Mouse (Mus musculus) forebrain, embryonic 13.5 days (tissue): ENCODE data around the gene Kdm2a. TPM values are rescaled to one million over a fixed set of nuclear protein-coding genes. Genes with fewer than 3 reads are reported as not detected.

Experiments used
- ATAC-seq: fragments of 200-750 bp; cut with Nextera tagmentation; 2 replicates; pipeline ENCODE4 v1.8.0; 2017
- H3K27ac ChIP-seq: fragments of 300-500 bp; sonication (generic); 2 replicates; pipeline ENCODE4 v1.5.1; 2015; ENCODE audit warnings: inconsistent platforms, mild to moderate bottlenecking, moderate library complexity
- H3K27me3 ChIP-seq: fragments of 300-500 bp; sonication (generic); 2 replicates; pipeline ENCODE4 v1.6.1; 2015; ENCODE audit warnings: mild to moderate bottlenecking, inconsistent platforms
- H3K36me3 ChIP-seq: fragments of 300-500 bp; sonication (generic); 2 replicates; pipeline ENCODE4 v1.6.1; 2015; ENCODE audit warnings: mild to moderate bottlenecking, inconsistent platforms; ENCODE audit not compliant: poor library complexity, severe bottlenecking
- H3K4me1 ChIP-seq: fragments of 300-500 bp; sonication (generic); 2 replicates; pipeline ENCODE4 v1.6.1; 2015; ENCODE audit warnings: inconsistent platforms
- H3K4me2 ChIP-seq: fragments of 300-500 bp; sonication (generic); 2 replicates; pipeline ENCODE4 v1.6.1; 2015; ENCODE audit warnings: inconsistent platforms, mild to moderate bottlenecking, moderate library complexity
- H3K4me3 ChIP-seq: fragments of 300-500 bp; sonication (generic); 2 replicates; pipeline ENCODE4 v1.5.1; 2015; ENCODE audit warnings: mild to moderate bottlenecking, inconsistent platforms
- H3K9ac ChIP-seq: fragments of 300-500 bp; sonication (generic); 2 replicates; pipeline ENCODE4 v1.6.1; 2015; ENCODE audit warnings: mild to moderate bottlenecking, inconsistent platforms
- H3K9me3 ChIP-seq: fragments of 300-500 bp; sonication (generic); replicated peaks from 2 replicates; pipeline ENCODE4 v1.6.1; 2016; ENCODE audit warnings: inconsistent platforms
- WGBS: fragments of 180-500 bp; shearing (Covaris S2); methylation state at CpG from one replicate; pipeline ENCODE4 v1.1.7; 2015; 5-methylcytosine and 5-hydroxymethylcytosine counted together
- polyA plus RNA-seq: library from polyadenylated mRNA; unstranded; fragments of >200 nt; fragmentation: Nextera tagmentation; extraction: Ambion mirVana; gene quantifications from 2 replicates; pipeline ENCODE4 v1.2.1, GENCODE M21; 2015

The Kdm2a gene
- polyA plus RNA-seq, 1 experiment from 2014 or later, result 38.8 TPM

DNA sequence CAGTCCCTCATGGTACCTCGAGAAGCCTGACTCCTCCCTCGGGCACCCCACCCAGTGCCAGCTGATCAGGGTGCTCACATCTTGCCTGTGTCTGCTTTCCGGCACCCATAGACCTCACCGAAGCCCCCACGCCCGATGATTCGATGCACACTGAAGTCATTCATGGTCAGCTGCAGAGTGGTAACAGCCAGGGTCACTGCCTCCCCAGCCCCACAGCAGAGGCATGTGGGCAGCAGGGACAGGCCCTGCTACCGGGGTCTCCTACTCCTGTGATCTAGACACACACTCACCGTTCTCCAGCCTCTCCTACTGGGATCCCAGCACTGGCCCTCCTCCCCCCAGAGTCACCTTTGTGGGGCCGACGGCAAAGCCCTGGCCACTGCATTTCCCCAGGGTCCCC, 106.9 kb downstream of the Kdm2a start:
- no peak overlapping the region for H3K9ac ChIP-seq
- H3K4me3 ChIP-seq, result no peak overlapping the region
- no peaks in the 10 kb centered on the region for H3K4me1 ChIP-seq
- no peaks in the 10 kb centered on the region for H3K9me3 ChIP-seq
- no peaks in the 10 kb centered on the region for H3K27me3 ChIP-seq
- no peak for ATAC-seq
- peaks cover 94% of the 10 kb centered on the region for H3K36me3 ChIP-seq
- no peak overlapping the region for H3K4me2 ChIP-seq
- H3K27ac ChIP-seq, result no peak overlapping the region
- 93% methylated on average over 11 of the region's 11 CpGs for WGBS

DNA sequence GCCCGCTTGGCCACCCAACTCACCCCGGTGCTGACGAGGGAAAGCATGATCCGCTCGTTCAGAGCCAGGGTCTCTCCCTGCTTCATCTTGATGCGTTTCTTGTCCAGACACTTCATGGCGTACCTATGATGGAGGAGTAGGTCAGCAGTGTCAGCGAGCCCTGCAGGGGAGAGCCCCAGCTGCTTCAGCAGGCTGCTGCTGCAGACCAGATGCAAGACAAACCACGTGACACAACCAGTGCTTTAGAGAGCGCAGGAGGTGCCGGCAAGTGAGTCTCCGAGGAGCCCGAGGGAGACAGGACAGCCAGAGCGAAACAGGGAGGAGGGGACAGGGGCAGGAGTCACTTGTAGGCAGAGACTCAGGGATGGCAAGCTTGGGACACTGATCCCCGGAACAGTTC, 107.3 kb downstream of the Kdm2a start:
- 78% methylated on average over 15 of the region's 15 CpGs for WGBS
- Histone ChIP-seq H3K27me3 (no peaks in the 10 kb centered on the region), H3K4me1 (no peaks in the 10 kb centered on the region), H3K36me3 (peaks cover 96% of the 10 kb centered on the region), H3K4me2 (no peak overlapping the region), H3K27ac (no peak overlapping the region), H3K9ac (no peak overlapping the region), H3K9me3 (no peaks in the 10 kb centered on the region), H3K4me3 (no peak overlapping the region)
- ATAC-seq, result no peak

DNA sequence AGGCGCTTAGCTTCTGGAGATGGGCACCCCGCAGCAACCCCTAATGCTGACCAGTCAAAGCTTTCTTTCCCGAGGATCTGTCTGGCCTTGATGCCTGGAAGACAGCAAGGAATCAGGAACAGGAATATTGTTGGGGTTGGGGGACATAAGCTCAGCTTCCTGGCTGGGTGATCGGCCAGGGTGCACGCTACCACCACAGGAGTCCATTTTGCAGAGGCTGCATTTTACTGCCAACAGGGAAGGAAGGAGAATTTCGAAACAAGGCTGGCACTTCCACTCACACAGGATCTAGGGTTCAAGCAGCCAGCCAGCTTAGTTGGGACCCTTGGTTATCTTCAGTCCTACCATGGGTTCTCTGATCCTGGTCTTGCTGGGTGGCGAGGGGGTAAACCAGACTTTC, 114.4 kb downstream of the Kdm2a start:
- peaks cover 22% of the 10 kb centered on the region for H3K4me1 ChIP-seq
- 50% methylated on average over 7 of the region's 7 CpGs for WGBS
- H3K4me2 ChIP-seq, result peak overlapping the region; percentile 80
- H3K36me3 ChIP-seq, result peaks cover 47% of the 10 kb centered on the region
- H3K9ac ChIP-seq, result no peak overlapping the region
- peak overlapping the region; percentile 57 for H3K4me3 ChIP-seq
- H3K27ac ChIP-seq, result no peak overlapping the region; the same call in 1 of the 2 replicates
- H3K9me3 ChIP-seq, result no peaks in the 10 kb centered on the region
- no peaks in the 10 kb centered on the region for H3K27me3 ChIP-seq
- ATAC-seq, result no peak

DNA sequence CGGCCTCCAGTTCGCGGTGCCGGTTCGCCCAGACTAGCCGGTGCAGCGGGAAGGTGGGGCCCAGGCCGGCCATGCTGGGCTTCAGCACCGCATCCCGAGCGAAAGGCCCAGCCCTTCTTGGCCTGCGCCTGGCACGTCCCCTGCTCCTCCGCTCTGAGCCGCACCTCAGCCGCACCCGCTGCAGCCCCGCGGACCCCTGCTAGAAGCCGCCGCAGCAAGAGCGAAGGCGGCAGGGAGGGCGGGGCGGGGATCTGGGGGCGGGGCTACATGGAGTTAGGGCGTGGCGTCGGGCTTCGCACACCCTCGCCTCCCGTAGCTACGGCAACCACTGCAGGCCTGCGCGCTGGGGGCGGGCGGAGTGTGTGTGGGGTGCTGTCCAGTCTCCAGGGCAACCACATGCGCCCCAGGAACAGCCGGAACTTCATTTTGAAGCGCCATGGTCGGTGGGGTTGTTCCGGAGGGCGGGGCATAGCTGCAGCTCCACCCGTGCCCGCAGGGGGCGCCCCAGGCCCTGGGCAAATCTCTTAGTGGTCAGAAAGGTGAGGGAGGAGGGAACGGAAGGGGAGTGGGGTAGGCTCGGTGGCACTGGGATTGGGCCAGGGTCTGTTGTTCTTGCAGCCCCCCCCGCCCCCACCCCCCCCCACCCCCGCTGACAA, 115.1 kb downstream of the Kdm2a start, which contains the start of gene Ankrd13d:
Ankrd13d (minus strand) TSS at position 240 of the 656 bp plus-strand sequence.
- Histone ChIP-seq H3K36me3 (peaks cover 40% of the 10 kb centered on the region), H3K27me3 (no peaks in the 10 kb centered on the region), H3K9ac (peak within 1 kb of the TSS; percentile 78), H3K4me2 (peak within 1 kb of the TSS; percentile 80), H3K9me3 (no peaks in the 10 kb centered on the region), H3K27ac (no peak within 1 kb of the TSS; the same call in 1 of the 2 replicates), H3K4me1 (peaks cover 22% of the 10 kb centered on the region), H3K4me3 (peak within 1 kb of the TSS; percentile 57)
- under 1% methylated on average over 50 of the region's 50 CpGs for WGBS
- peak; percentile 93 for ATAC-seq

DNA sequence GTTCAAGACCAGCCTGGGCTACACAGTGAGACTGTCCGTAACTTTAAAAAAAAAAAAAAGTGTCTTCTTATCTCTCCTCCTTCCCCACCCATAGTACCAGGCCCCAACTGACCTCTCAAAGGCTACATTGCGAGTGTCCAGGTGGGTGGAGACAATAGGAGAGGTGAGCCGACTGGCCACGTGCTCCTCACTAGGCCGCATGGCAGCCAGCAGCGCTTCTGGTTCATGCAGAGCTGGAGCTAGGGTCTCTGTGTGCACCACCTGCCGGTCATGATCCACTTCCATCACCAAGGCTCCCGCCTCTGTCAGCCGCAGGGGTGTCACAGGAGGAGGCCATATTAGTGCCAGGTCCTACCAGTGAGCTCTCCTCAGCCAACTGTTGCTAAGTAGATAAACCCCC, 117.7 kb downstream of the Kdm2a start:
- ATAC-seq, result no peak
- WGBS, result 94% methylated on average over 9 of the region's 9 CpGs
- H3K9me3 ChIP-seq, result no peaks in the 10 kb centered on the region; the same call in 1 of the 2 replicates
- H3K27me3 ChIP-seq, result no peaks in the 10 kb centered on the region
- no peak overlapping the region for H3K27ac ChIP-seq
- no peak overlapping the region for H3K9ac ChIP-seq
- H3K4me3 ChIP-seq, result no peak overlapping the region
- peaks cover 14% of the 10 kb centered on the region for H3K36me3 ChIP-seq
- no peak overlapping the region for H3K4me2 ChIP-seq
- peaks cover 22% of the 10 kb centered on the region for H3K4me1 ChIP-seq

DNA sequence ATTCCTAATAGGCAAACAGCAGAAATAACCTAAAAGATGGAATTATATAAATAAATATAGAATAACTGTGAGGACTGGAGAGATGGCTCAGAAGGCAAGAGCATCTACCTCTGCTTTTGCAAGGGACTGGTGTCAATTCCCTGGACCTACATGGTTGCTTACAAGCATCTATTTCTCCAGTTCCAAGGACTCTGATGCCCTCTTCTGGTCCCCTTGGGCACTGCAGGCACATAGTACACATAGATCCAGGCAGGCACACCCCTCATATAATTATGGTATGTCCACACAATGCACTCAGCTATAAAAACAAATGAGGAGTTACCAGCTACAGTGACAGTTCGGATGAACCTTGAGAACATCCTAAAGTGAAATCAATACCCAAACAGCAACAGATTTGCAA, 118.6 kb downstream of the Kdm2a start:
- Histone ChIP-seq H3K4me1 (peaks cover 22% of the 10 kb centered on the region), H3K4me2 (no peak overlapping the region), H3K9me3 (no peaks in the 10 kb centered on the region; the same call in 1 of the 2 replicates), H3K9ac (no peak overlapping the region), H3K36me3 (peaks cover 12% of the 10 kb centered on the region), H3K4me3 (no peak overlapping the region), H3K27me3 (no peaks in the 10 kb centered on the region), H3K27ac (no peak overlapping the region)
- no peak for ATAC-seq
- WGBS, result 95% methylated on average over 1 of the region's 1 CpGs

DNA sequence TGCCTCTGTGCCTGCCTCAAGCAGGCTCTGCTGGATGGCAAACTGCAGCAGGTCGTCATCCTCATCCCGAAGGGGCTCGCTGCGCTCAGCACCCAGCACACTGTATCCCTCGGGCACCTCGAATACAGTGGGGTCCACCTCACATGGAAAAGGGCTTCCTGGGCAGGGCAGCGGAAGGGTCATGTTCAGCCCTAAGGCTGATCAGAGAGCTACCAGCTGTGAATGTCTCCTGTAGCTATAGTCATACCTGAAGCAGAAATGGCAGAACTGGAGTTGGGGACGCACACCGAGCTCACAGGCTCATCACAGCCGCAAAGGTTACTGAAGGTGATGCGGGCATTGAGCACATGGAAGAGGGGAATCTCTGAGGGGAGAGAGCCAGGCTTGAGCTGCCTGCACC, 127.1 kb downstream of the Kdm2a start:
- Histone ChIP-seq H3K27ac (no peak overlapping the region), H3K4me2 (no peak overlapping the region), H3K9me3 (no peaks in the 10 kb centered on the region; the same call in 1 of the 2 replicates), H3K4me3 (no peak overlapping the region), H3K9ac (no peak overlapping the region), H3K27me3 (peaks cover 38% of the 10 kb centered on the region), H3K4me1 (peaks cover 6% of the 10 kb centered on the region; the same call in 1 of the 2 replicates), H3K36me3 (0 out of 2 replicates have a peak, but pooled peaks cover 11% of the 10 kb centered on the region)
- no peak for ATAC-seq
- 93% methylated on average over 11 of the region's 11 CpGs for WGBS

DNA sequence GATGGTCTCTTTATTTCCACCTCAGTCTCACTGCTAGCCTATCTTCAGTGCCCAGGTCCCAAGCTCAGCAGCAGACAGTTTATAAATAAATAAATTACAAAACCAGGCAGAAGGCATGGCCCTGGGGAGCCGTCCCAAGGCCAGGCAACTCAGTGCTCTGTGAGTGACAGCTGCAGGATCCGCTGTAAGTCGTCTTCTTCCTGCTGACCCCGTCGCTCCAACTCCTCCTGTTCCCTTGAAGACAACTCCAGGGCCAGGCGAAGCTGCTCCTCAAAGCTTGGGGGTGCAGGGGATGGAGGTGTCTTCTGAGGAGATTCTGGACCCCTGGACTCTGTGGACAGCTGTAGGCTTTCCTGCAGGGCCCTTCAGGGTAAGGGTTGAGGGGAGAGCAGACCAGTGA, 127.9 kb downstream of the Kdm2a start:
- Histone ChIP-seq H3K36me3 (0 out of 2 replicates have a peak, but pooled peaks cover 11% of the 10 kb centered on the region), H3K27me3 (peaks cover 38% of the 10 kb centered on the region), H3K9ac (no peak overlapping the region), H3K9me3 (no peaks in the 10 kb centered on the region), H3K27ac (no peak overlapping the region), H3K4me1 (peaks cover 6% of the 10 kb centered on the region; the same call in 1 of the 2 replicates), H3K4me3 (no peak overlapping the region), H3K4me2 (no peak overlapping the region)
- 79% methylated on average over 6 of the region's 6 CpGs for WGBS
- no peak for ATAC-seq

DNA sequence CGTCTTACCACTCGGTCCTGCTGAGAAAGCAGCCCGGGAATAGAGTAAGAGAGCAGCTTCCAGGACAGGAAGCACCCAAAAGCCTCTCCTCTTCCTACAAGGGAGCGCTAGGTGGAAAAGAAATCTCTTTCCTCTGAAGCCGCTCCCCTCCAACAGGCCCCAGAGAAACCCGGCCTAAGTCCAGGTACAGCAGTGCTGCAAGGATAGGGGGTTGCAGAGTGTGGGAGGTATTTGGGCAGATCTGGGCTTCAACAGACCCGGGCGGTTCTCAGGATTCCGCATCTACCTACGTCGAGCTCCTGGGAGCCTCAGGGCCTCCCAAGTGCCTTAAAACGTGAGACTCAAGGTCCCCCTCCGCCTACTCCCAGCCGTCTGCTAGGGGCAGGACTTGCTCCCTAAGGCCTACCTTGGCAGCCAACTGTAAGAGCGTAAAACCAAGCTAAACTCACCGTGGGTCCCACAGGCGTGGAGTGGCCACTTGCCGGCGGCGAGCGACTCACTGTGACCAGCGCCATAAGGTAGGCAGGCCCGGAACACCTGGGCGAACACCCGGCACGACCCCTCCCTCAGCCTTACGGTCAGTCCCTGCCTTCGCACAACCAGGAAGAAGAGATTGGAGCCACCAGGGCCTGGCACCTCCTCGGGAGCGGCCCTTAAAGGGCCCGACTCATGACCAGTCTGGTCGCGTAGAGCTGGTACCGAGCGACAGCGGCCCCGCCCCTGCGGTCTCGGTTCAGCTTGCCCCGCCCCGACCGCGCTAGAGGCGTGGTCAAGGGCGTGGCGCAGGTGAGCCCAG, 129.3 kb downstream of the Kdm2a start, which contains the start of gene Ssh3:
Ssh3 (minus strand) TSS at position 615 of the 796 bp plus-strand sequence.
- Histone ChIP-seq H3K9ac (peak within 1 kb of the TSS; percentile 53), H3K36me3 (0 out of 2 replicates have a peak, but pooled peaks cover 11% of the 10 kb centered on the region), H3K4me2 (peak within 1 kb of the TSS; percentile 60), H3K9me3 (no peaks in the 10 kb centered on the region), H3K4me3 (peak within 1 kb of the TSS; percentile 36), H3K4me1 (peaks cover 6% of the 10 kb centered on the region; the same call in 1 of the 2 replicates), H3K27ac (no peak within 1 kb of the TSS), H3K27me3 (peaks cover 38% of the 10 kb centered on the region)
- 6% methylated on average over 46 of the region's 46 CpGs for WGBS
- ATAC-seq, result peak; percentile 51; the same call in 1 of the 2 replicates

DNA sequence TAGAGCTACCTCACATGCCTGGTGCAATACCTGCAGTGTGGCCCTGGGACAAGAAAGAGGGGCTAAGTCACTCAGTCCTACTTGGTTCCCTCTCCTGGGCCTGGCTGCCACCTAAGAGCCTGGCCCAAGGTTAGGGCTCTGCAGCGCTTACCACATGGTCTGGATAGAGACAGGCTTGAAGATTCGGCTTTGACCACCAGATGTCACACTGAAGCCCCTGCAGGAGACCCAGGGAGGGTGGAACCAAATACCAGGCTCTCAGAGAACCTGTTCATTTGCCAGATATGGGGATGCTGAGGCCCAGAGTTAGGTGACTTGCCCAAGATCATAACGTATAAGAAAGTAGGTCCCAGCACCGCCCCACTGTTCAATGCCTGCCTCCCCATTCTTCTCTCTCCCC, 132.1 kb downstream of the Kdm2a start:
- Histone ChIP-seq H3K4me1 (peaks cover 6% of the 10 kb centered on the region; the same call in 1 of the 2 replicates), H3K27me3 (peaks cover 36% of the 10 kb centered on the region), H3K9me3 (no peaks in the 10 kb centered on the region), H3K4me3 (no peak overlapping the region), H3K36me3 (0 out of 2 replicates have a peak, but pooled peaks cover 7% of the 10 kb centered on the region), H3K4me2 (no peak overlapping the region), H3K27ac (no peak overlapping the region), H3K9ac (no peak overlapping the region)
- ATAC-seq, result no peak
- 69% methylated on average over 4 of the region's 4 CpGs for WGBS
